In genomic region chr11:55422978-55423377, GRCm38 (mm10) we compare ENCODE assay signal across 8 mouse cellular contexts. TPM values are rescaled to one million over a fixed set of nuclear protein-coding genes. Genes with fewer than 3 reads are reported as not detected.
DNase-seq lines count a peak whose midpoint lies in the region; ATAC-seq and TF ChIP-seq lines count a peak whose summit lies in the region.

TSS of gene Sparc (minus strand) at chr11:55423183.

- H3K4me3 ChIP-seq in layer of hippocampus, adult 2 months, result no peak within 1 kb of the TSS
- no peak within 1 kb of the TSS for H3K4me3 ChIP-seq in embryonic facial prominence, embryonic 11.5 days (ENCODE audit: low read depth, low read length)
- no peak within 1 kb of the TSS for H3K4me3 ChIP-seq in heart, embryonic 13.5 days
- H3K4me3 ChIP-seq in neural tube, embryonic 15.5 days (replicated peaks), result no peak within 1 kb of the TSS

- no peak for DNase-seq in layer of hippocampus, adult 2 months (ENCODE audit: low spot score in 2 of 2)
- no peak for DNase-seq in layer of hippocampus, adult 9-10 months (ENCODE audit: low spot score)
- DNase-seq in embryonic facial prominence, embryonic 11.5 days (ENCODE audit: low spot score), result no peak
- no peak for DNase-seq in left cerebral cortex, postnatal 25 days (ENCODE audit: low spot score in 2 of 2)
- DNase-seq in cerebellum, adult 9-11 months, result no peak
- DNase-seq in retina, postnatal 1 day, result no peak

- H3K4me1 ChIP-seq in embryonic facial prominence, embryonic 11.5 days (ENCODE audit: control insufficient read depth, insufficient read depth, low read length), result peaks cover 3% of the 10 kb centered on the region; the same call in 1 of the 2 replicates
- peaks cover 56% of the 10 kb centered on the region for H3K4me1 ChIP-seq in heart, embryonic 13.5 days
- peaks cover 41% of the 10 kb centered on the region for H3K4me1 ChIP-seq in neural tube, embryonic 15.5 days

- no peak within 1 kb of the TSS for H3K9ac ChIP-seq in embryonic facial prominence, embryonic 11.5 days (replicated peaks; ENCODE audit: low read length)
- H3K9ac ChIP-seq in heart, embryonic 13.5 days, result peak within 1 kb of the TSS; percentile 37; the same call in 1 of the 2 replicates
- H3K9ac ChIP-seq in neural tube, embryonic 15.5 days (replicated peaks), result no peak within 1 kb of the TSS

- H3K27ac ChIP-seq in layer of hippocampus, adult 2 months, result peak within 1 kb of the TSS; percentile 15; the same call in 1 of the 2 replicates
- H3K27ac ChIP-seq in embryonic facial prominence, embryonic 11.5 days (replicated peaks; ENCODE audit: low read depth, low read length), result peak within 1 kb of the TSS; percentile 48
- H3K27ac ChIP-seq in heart, embryonic 13.5 days (replicated peaks), result peak within 1 kb of the TSS; percentile 87
- peak within 1 kb of the TSS; percentile 51; the same call in 1 of the 2 replicates for H3K27ac ChIP-seq in neural tube, embryonic 15.5 days (replicated peaks)

- no peaks in the 10 kb centered on the region for H3K9me3 ChIP-seq in embryonic facial prominence, embryonic 11.5 days (replicated peaks; ENCODE audit: control insufficient read depth, low read length)
- no peaks in the 10 kb centered on the region for H3K9me3 ChIP-seq in heart, embryonic 13.5 days
- H3K9me3 ChIP-seq in neural tube, embryonic 15.5 days (replicated peaks), result no peaks in the 10 kb centered on the region

- TF ChIP-seq CTCF in layer of hippocampus, adult 2 months (conservative IDR thresholded peaks at IDR 0.05), result no peak

- no peaks in the 10 kb centered on the region for H3K36me3 ChIP-seq in embryonic facial prominence, embryonic 11.5 days (replicated peaks; ENCODE audit: control insufficient read depth, insufficient read depth, low read depth, low read length)
- H3K36me3 ChIP-seq in heart, embryonic 13.5 days, result no peaks in the 10 kb centered on the region
- no peaks in the 10 kb centered on the region for H3K36me3 ChIP-seq in neural tube, embryonic 15.5 days

- no peak within 1 kb of the TSS for H3K4me2 ChIP-seq in embryonic facial prominence, embryonic 11.5 days (ENCODE audit: low read depth, low read length)
- no peak within 1 kb of the TSS for H3K4me2 ChIP-seq in heart, embryonic 13.5 days
- no peak within 1 kb of the TSS for H3K4me2 ChIP-seq in neural tube, embryonic 15.5 days

- intact Hi-C loops in left cerebral cortex, postnatal 25 days (cut with DNase I), result no loop called here

- WGBS in embryonic facial prominence, embryonic 11.5 days, result 96% methylated on average over 1 of the region's 1 CpGs
- 82% methylated on average over 1 of the region's 1 CpGs for WGBS in heart, embryonic 13.5 days
- WGBS in neural tube, embryonic 15.5 days, result 96% methylated on average over 1 of the region's 1 CpGs

- ATAC-seq in embryonic facial prominence, embryonic 11.5 days (replicated peaks; ENCODE audit: insufficient number of reproducible peaks, low FRiP score, low TSS enrichment, low read depth), result no peak
- no peak for ATAC-seq in heart, embryonic 13.5 days (ENCODE audit: extremely low read depth, insufficient number of reproducible peaks, low FRiP score, low TSS enrichment)
- no peak for ATAC-seq in neural tube, embryonic 15.5 days (ENCODE audit: low FRiP score)

- no peaks in the 10 kb centered on the region for H3K27me3 ChIP-seq in embryonic facial prominence, embryonic 11.5 days (ENCODE audit: control insufficient read depth, insufficient read depth, low read length)
- no peaks in the 10 kb centered on the region for H3K27me3 ChIP-seq in heart, embryonic 13.5 days (replicated peaks)
- no peaks in the 10 kb centered on the region for H3K27me3 ChIP-seq in neural tube, embryonic 15.5 days (replicated peaks)

RNA-seq across cellular contexts. Expression of gene Sparc, which starts in this region (rescaled TPM):
- 100 to 1,000 TPM; 274 to 288 TPM for total RNA-seq in layer of hippocampus, adult 2 months (2021)
- polyA plus RNA-seq in embryonic facial prominence, embryonic 11.5 days (2014; fragmentation: Nextera tagmentation; extraction: Ambion mirVana), result 423 and 462 TPM in 2 replicates
- 1,654 and 1,741 TPM in 2 replicates for polyA plus RNA-seq in heart, embryonic 13.5 days (2015; fragmentation: Nextera tagmentation; extraction: Ambion mirVana)
- 100 to 1,000 TPM; 275 to 297 TPM for total RNA-seq in left cerebral cortex, postnatal 25 days (2021)
- polyA plus RNA-seq in neural tube, embryonic 15.5 days (2015; fragmentation: Nextera tagmentation; extraction: Ambion mirVana), result 747 and 833 TPM in 2 replicates

Comparison
In these comparisons a context has a peak if more than half of its experiments do, and no peak if none do; other contexts are left out.
1. H3K27ac ChIP-seq: peak in every context shown above with its lines; median percentile 87 in heart, embryonic 13.5 days; 51 in neural tube, embryonic 15.5 days; 48 in embryonic facial prominence, embryonic 11.5 days; 15 in layer of hippocampus, adult 2 months.